Mouse (Mus musculus) liver (tissue): ENCODE measurements around the gene Arl9.
"Not testable (repeated sequence)": the region's sequence is repeated elsewhere in the genome, so short reads cannot be mapped to it uniquely, and the experiment has no call there.

Experiments used
- DNase-seq: peaks from one replicate; pipeline ENCODE4 v3.0.0-alpha.2; 2020; ENCODE audit warnings: mixed read lengths

Gene Arl9

DNA sequence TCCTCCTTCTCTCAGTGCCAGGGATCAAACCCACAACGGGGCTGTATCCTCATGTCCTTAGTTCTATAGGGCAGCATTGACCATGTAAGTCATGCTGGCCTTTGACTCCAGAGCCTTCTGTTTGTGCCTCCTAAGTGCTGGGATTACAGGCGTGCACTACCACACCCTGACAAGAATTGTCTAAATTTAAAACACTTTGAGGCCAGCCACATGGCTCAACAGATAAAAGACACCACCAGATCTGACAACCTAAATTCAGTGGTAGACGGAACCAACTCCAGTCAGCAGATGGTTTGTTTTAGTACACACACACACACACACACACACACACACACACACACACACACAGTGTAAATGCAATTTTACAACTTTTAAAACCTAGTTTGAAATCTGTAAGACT, 24.2 kb downstream of the Arl9 start:
- peak; percentile 14 for DNase-seq

DNA sequence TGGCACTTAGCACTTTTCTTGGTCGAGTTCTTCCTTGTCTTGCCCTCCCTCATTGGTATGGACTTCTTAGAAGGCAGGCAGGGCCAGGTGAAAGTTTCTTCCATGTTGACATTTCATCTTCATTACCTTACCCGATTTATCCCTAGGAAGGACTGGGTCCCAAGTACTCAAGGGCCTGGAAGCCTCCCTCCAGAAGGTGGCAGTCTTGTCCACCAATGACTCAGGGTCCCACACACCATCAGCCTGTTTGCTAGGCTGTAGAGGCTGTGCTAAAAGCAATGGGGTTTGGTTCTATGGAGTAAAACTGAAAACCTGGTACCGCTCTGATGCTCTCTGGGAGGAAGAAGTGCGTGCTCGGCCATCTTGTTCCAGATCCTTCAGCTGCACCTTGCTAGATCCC, 25.9 kb downstream of the Arl9 start:
- DNase-seq, result peak; percentile 43

DNA sequence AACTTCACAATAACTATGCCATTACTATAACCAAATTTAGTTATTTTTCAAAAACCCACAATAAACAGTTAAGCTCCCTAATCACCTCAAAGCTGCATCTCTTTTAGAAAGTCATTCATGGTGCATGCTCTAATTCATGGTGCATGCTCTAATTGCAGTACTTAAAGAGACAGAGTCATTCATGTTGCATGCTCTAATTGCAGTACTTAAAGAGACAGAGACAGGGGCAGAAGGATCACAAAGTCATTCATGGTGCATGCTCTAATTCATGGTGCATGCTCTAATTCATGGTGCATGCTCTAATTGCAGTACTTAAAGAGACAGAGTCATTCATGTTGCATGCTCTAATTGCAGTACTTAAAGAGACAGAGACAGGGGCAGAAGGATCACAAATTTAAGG, 31.2 kb downstream of the Arl9 start:
- DNase-seq, result not testable (repeated sequence)

DNA sequence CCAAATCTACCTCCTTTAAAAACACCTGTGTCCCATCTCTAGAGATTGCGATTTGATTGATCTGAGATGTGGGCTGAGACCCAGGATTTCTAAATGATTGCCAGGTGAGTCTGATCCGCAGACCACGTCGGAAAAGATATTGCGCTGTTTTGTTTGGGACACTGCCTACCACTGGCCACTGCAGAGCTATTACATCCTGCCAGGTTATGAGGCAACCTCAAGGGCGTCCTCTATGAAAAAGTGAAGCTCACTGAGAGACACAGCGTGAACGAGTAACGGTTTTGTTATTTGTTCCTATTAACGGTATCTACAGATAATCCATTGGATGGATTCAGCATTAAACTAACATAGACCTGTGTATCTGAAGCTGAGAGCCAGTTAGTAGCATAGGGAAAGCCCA, 34.6 kb downstream of the Arl9 start:
- no peak for DNase-seq

DNA sequence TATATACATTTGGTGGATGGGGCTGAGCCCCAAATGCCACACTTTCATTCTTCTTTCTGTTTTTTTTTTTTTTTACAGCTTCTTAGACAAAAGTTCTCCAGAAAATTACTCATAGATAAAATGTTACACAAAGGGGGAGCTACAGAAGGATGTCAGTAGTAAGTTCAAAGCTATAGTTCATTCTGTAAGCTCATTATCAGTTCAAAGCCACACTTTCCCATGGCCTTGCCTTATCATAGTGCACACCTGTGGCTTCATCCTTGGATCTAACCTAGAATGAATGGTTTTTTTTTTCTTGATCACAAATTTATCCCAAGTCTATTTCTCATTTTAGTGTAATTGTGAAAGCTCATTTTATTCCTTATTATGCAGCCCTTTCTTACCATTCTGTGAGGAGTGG, 35.5 kb downstream of the Arl9 start:
- DNase-seq, result no peak

DNA sequence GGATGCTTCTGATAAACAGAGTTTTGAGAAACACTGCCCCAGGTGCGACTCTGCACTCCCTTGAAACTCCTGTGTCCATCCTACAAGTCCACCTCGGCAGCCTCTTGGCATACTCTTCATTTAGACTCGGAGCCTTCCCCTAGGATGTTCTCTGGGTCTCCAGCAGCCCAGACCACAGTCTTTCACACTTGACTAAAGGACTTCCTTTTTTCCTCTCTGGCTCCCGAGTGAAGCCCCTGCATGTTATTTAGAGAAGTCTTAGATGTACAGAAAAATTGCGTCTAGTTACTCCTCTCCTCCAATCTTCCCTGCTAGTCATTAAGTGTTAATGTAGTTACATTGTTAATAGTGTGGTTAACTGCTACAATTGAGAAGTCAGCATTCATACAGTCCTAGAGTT, 40.5 kb downstream of the Arl9 start:
- DNase-seq, result no peak

DNA sequence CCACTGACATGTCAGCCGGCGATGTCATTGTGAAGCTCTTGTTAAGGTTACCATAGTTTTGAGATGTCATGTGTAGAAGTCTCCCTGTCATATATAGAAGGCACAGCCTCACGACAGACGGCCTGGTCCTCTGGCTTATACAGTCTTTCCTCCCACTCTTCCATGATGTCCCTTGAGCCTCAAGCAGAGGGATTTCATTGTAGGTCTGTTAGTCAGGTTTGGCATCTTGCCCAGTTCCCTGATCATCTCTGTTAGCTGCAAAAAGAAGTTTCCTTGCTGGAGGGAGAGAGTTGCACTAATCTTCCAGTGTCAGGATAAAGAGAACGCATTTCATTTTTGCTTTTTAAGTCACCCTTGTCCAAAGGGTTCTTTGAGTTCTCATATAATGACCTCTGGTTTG, 48.8 kb downstream of the Arl9 start:
- no peak for DNase-seq

DNA sequence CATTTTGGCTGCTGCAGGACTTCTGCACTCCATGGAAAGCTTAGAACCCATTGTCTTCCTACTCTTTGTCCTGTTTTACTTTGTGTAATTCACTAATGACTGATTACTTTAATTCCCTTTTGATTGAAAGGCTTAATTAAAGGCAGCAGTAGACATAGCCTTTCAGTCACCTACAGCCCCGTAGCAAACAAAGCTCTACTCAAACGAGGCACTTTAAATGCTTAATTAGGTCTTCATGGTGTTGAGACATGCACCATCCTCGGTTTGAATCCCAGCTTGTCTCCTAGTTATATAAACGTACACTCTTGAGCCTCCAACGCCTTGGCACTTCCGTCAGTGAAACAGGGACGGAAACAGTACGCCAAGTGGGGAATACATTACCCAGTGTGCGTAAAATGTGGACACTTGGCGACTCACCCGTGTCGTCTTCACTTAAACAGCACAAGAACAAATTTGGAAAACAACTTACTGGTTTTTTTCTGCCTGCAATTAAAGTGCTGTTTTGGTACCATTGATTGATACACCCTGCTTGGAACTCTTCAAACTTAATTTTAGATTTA, 53.1 kb downstream of the Arl9 start:
- no peak for DNase-seq
